ENCODE assay signal across 8 mouse cellular contexts in the genomic region with DNA sequence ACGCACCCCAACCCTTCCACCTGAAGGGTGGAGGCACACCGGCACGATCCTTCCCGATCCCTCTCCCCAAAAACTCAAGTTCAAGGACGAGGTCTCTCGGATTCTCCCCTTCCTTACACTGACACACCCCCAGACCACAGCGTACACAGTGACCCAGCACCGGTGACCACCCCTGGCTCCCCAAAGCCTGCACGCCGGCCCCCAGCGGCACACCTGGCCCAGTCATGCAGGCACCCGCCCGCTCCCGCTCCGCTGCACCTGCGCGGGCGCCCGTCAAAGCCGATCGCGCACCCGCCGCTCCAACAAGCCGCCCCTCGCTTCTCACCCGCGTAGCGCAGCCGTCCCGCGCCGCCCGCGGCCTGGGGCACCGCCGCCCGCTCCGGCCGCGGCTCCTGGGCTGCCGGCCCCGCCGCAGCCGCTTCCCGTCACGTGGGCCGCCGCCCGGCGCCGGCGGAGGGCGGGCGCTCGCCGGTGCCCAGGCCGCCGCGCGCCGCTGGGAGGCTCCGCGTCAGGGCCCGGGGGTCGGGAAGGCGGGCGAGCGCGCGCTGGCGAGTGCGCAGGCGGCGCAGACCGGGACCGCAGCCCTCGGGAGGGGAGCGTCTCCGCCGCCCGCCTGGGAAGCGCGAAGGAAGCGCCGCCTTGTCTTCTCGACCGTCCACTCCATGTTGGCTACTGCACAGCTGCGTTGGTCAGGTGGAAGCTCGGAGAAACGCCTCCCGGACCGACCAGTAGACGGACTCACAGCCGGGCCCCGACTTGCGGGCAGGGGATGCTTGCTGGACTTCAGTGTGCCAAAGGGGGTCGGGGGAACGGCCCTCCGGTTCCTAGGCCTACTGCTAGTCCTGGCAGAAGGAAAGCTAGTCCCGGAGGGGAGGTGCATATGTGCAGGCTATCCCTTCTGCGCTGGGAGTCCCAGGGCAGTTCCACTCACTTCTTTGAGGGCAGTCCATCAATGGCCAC. TPM values are rescaled to one million over a fixed set of nuclear protein-coding genes. Genes with fewer than 3 reads are reported as not detected.
DNase-seq lines count a peak whose midpoint lies in the region; ATAC-seq and TF ChIP-seq lines count a peak whose summit lies in the region.

No protein-coding gene starts in this region.

- peak; percentile 90 for ATAC-seq in hindbrain, embryonic 11.5 days (ENCODE audit: low FRiP score)
- ATAC-seq in lung, postnatal 0 days = peak; percentile 94

- no peaks in the 10 kb centered on the region for H3K27me3 ChIP-seq in hindbrain, embryonic 11.5 days (ENCODE audit: control insufficient read depth, insufficient read depth, low read length)
- H3K27me3 ChIP-seq in lung, postnatal 0 days (replicated peaks; ENCODE audit: insufficient read depth, low read length) = no peaks in the 10 kb centered on the region

- peak overlapping the region; percentile 90 for H3K9ac ChIP-seq in hindbrain, embryonic 11.5 days (ENCODE audit: low read depth, low read length)
- H3K9ac ChIP-seq in lung, postnatal 0 days (replicated peaks; ENCODE audit: low read depth) = peak overlapping the region; percentile 82

- H3K36me3 ChIP-seq in hindbrain, embryonic 11.5 days (ENCODE audit: control insufficient read depth, insufficient read depth, low read length) = no peaks in the 10 kb centered on the region
- no peaks in the 10 kb centered on the region for H3K36me3 ChIP-seq in lung, postnatal 0 days (ENCODE audit: insufficient read depth, low read length)

- peak; percentile 77 for DNase-seq in NIH3T3 (ENCODE audit: low read depth)
- DNase-seq in cerebellum, postnatal 10 days = peak; percentile 79 to 80
- DNase-seq in frontal cortex, postnatal 10 days (ENCODE audit: low spot score in 2 of 2) = peak; percentile 56 to 66
- peak; percentile 80 for DNase-seq in hindbrain, embryonic 11.5 days (ENCODE audit: low spot score)
- DNase-seq in layer of hippocampus, postnatal 10 days (ENCODE audit: low spot score in 2 of 2) = peak; percentile 64 to 76
- peak; percentile 77 for DNase-seq in lung, postnatal 0 days (ENCODE audit: low spot score)
- peak; percentile 61 for DNase-seq in ovary, postnatal 10 days (ENCODE audit: low spot score)
- DNase-seq in thymus, postnatal 10 days (ENCODE audit: low spot score in 2 of 2) = peak; percentile 49

- under 1% methylated on average over 53 of the region's 102 CpGs for WGBS in hindbrain, embryonic 11.5 days
- WGBS in lung, postnatal 0 days = 1% methylated on average over 63 of the region's 102 CpGs

- TF ChIP-seq CTCF in lung, postnatal 0 days (IDR thresholded peaks at IDR 0.05) = no peak

- H3K4me2 ChIP-seq in hindbrain, embryonic 11.5 days (replicated peaks; ENCODE audit: low read depth, low read length) = peak overlapping the region; percentile 79
- H3K4me2 ChIP-seq in lung, postnatal 0 days (replicated peaks; ENCODE audit: low read depth, low read length) = peak overlapping the region; percentile 90

- TF ChIP-seq EP300 in lung, postnatal 0 days (IDR thresholded peaks at IDR 0.05) = no peak

- no peaks in the 10 kb centered on the region for H3K9me3 ChIP-seq in hindbrain, embryonic 11.5 days (ENCODE audit: control insufficient read depth, low read length)
- H3K9me3 ChIP-seq in lung, postnatal 0 days (ENCODE audit: low read length) = no peaks in the 10 kb centered on the region

- peak overlapping the region; percentile 70 for H3K4me3 ChIP-seq in hindbrain, embryonic 11.5 days (ENCODE audit: low read depth, low read length)
- peak overlapping the region; percentile 80 for H3K4me3 ChIP-seq in lung, postnatal 0 days (ENCODE audit: low read depth, low read length)

- H3K27ac ChIP-seq in hindbrain, embryonic 11.5 days (ENCODE audit: low read depth, low read length) = peak overlapping the region; percentile 88
- H3K27ac ChIP-seq in lung, postnatal 0 days (ENCODE audit: low read length) = peak overlapping the region; percentile 89

- H3K4me1 ChIP-seq in hindbrain, embryonic 11.5 days (replicated peaks; ENCODE audit: control insufficient read depth, insufficient read depth, low read length) = 0 out of 2 replicates have a peak, but pooled peaks cover 4% of the 10 kb centered on the region
- H3K4me1 ChIP-seq in lung, postnatal 0 days (ENCODE audit: insufficient read depth, low read depth, low read length) = peaks cover 8% of the 10 kb centered on the region; the same call in 1 of the 2 replicates

RNA-seq across cellular contexts. Expression of gene Tgfbrap1, which starts 6.1 kb away (rescaled TPM):
- polyA plus RNA-seq in hindbrain, embryonic 11.5 days (2014; fragmentation: Nextera tagmentation; extraction: Ambion mirVana) = 15.1 and 17.2 TPM in 2 replicates
- total RNA-seq in layer of hippocampus, postnatal 10 days (2021) = 10 to 100 TPM; 29.4 to 41.7 TPM
- polyA plus RNA-seq in lung, postnatal 0 days (2015; fragmentation: Nextera tagmentation; extraction: Ambion mirVana) = 7.7 and 8.4 TPM in 2 replicates

RNA-seq across cellular contexts. Expression of gene AI597479, which starts 6.2 kb away (rescaled TPM):
- 39.3 and 44.5 TPM in 2 replicates for polyA plus RNA-seq in hindbrain, embryonic 11.5 days (2014; fragmentation: Nextera tagmentation; extraction: Ambion mirVana)
- 10 to 100 TPM; 22.2 to 23.0 TPM for total RNA-seq in layer of hippocampus, postnatal 10 days (2021)
- 16.3 and 17.6 TPM in 2 replicates for polyA plus RNA-seq in lung, postnatal 0 days (2015; fragmentation: Nextera tagmentation; extraction: Ambion mirVana)

Comparison
In these comparisons a context has a peak if more than half of its experiments do, and no peak if none do; other contexts are left out.
1. Peak in every context shown above with its lines: DNase-seq, ATAC-seq, H3K4me3 ChIP-seq and H3K27ac ChIP-seq.